Mouse (Mus musculus): ENCODE data around the gene Dnajc5g. TPM values are rescaled to one million over a fixed set of nuclear protein-coding genes. Genes with fewer than 3 reads are reported as not detected.

Gene Dnajc5g
- total RNA-seq (2014; rRNA removed) (not detected in 2 replicates), polyA plus RNA-seq (2015; fragmentation: Nextera tagmentation; extraction: Ambion mirVana) (not detected in 2 replicates)

GRCm38 (mm10) chr5:31105814-31106335 lies at the start of gene Dnajc5g:
Gene Dnajc5g, plus strand, starts transcription at chr5:31106285.
- Histone ChIP-seq H3K4me3 (ENCODE audit: low read length) (no peak within 1 kb of the TSS), H3K27me3 (ENCODE audit: insufficient read depth, low read length) (no peaks in the 10 kb centered on the region; the same call in 1 of the 2 replicates), H3K4me1 (ENCODE audit: insufficient read depth, low read length) (no peaks in the 10 kb centered on the region), H3K36me3 (ENCODE audit: insufficient read depth, low read length) (no peaks in the 10 kb centered on the region), H3K9me3 (ENCODE audit: low read length) (no peaks in the 10 kb centered on the region), H3K27ac (no peak within 1 kb of the TSS), H3K4me2 (ENCODE audit: low read depth, low read length) (no peak within 1 kb of the TSS), H3K9ac (replicated peaks; ENCODE audit: low read length) (no peak within 1 kb of the TSS)
- DNase-seq (ENCODE audit: low spot score) (no peak), ATAC-seq (no peak)
- no peak for TF ChIP-seq CTCF (IDR thresholded peaks at IDR 0.05; ENCODE audit: low read depth)
- WGBS = 90% methylated on average over 9 of the region's 9 CpGs

GRCm38 (mm10) chr5:31069810-31070209 lies 36.3 kb upstream of the Dnajc5g start:
- Histone ChIP-seq H3K27ac (no peak overlapping the region), H3K4me3 (ENCODE audit: low read length) (no peak overlapping the region), H3K27me3 (ENCODE audit: insufficient read depth, low read length) (no peaks in the 10 kb centered on the region), H3K9ac (replicated peaks; ENCODE audit: low read length) (no peak overlapping the region), H3K9me3 (ENCODE audit: low read length) (no peaks in the 10 kb centered on the region), H3K4me1 (ENCODE audit: insufficient read depth, low read length) (no peaks in the 10 kb centered on the region), H3K36me3 (ENCODE audit: insufficient read depth, low read length) (peaks cover 77% of the 10 kb centered on the region), H3K4me2 (ENCODE audit: low read depth, low read length) (no peak overlapping the region)
- TF ChIP-seq CTCF (IDR thresholded peaks at IDR 0.05; ENCODE audit: low read depth) = no peak
- no peak for DNase-seq (ENCODE audit: low spot score)
- 97% methylated on average over 3 of the region's 3 CpGs for WGBS
- ATAC-seq = no peak

- 92% methylated on average over 2 of the region's 2 CpGs for WGBS
- no peak for DNase-seq (ENCODE audit: low spot score)
- Histone ChIP-seq H3K9ac (replicated peaks; ENCODE audit: low read length) (no peak overlapping the region), H3K4me3 (ENCODE audit: low read length) (no peak overlapping the region), H3K4me2 (ENCODE audit: low read depth, low read length) (no peak overlapping the region), H3K4me1 (ENCODE audit: insufficient read depth, low read length) (no peaks in the 10 kb centered on the region), H3K27me3 (ENCODE audit: insufficient read depth, low read length) (no peaks in the 10 kb centered on the region), H3K36me3 (ENCODE audit: insufficient read depth, low read length) (peaks cover 89% of the 10 kb centered on the region), H3K9me3 (ENCODE audit: low read length) (no peaks in the 10 kb centered on the region), H3K27ac (no peak overlapping the region)
- TF ChIP-seq CTCF (IDR thresholded peaks at IDR 0.05; ENCODE audit: low read depth) = no peak
- ATAC-seq = no peak
Measured at GRCm38 (mm10) chr5:31071059-31071458, 35.0 kb upstream of the Dnajc5g start.

GRCm38 (mm10) chr5:31071821-31072220 lies 34.3 kb upstream of the Dnajc5g start:
- TF ChIP-seq CTCF (IDR thresholded peaks at IDR 0.05; ENCODE audit: low read depth) = no peak
- Histone ChIP-seq H3K4me1 (ENCODE audit: insufficient read depth, low read length) (no peaks in the 10 kb centered on the region), H3K36me3 (ENCODE audit: insufficient read depth, low read length) (peaks cover 90% of the 10 kb centered on the region), H3K4me2 (ENCODE audit: low read depth, low read length) (no peak overlapping the region), H3K9me3 (ENCODE audit: low read length) (no peaks in the 10 kb centered on the region), H3K9ac (replicated peaks; ENCODE audit: low read length) (no peak overlapping the region), H3K27ac (no peak overlapping the region), H3K27me3 (ENCODE audit: insufficient read depth, low read length) (no peaks in the 10 kb centered on the region), H3K4me3 (ENCODE audit: low read length) (no peak overlapping the region)
- ATAC-seq = no peak
- WGBS = 96% methylated on average over 11 of the region's 11 CpGs
- DNase-seq (ENCODE audit: low spot score) = no peak

- Histone ChIP-seq H3K9ac (replicated peaks; ENCODE audit: low read length) (no peak overlapping the region), H3K9me3 (ENCODE audit: low read length) (no peaks in the 10 kb centered on the region), H3K4me3 (ENCODE audit: low read length) (no peak overlapping the region), H3K27me3 (ENCODE audit: insufficient read depth, low read length) (no peaks in the 10 kb centered on the region), H3K36me3 (ENCODE audit: insufficient read depth, low read length) (peaks cover 89% of the 10 kb centered on the region), H3K4me2 (ENCODE audit: low read depth, low read length) (no peak overlapping the region), H3K27ac (no peak overlapping the region), H3K4me1 (ENCODE audit: insufficient read depth, low read length) (no peaks in the 10 kb centered on the region)
- ATAC-seq = no peak
- DNase-seq (ENCODE audit: low spot score) = no peak
- WGBS = 91% methylated on average over 12 of the region's 12 CpGs
- TF ChIP-seq CTCF (IDR thresholded peaks at IDR 0.05; ENCODE audit: low read depth) = no peak
Measured at GRCm38 (mm10) chr5:31073176-31073575, 32.9 kb upstream of the Dnajc5g start.

GRCm38 (mm10) chr5:31076346-31076745 lies 29.7 kb upstream of the Dnajc5g start:
- Histone ChIP-seq H3K36me3 (ENCODE audit: insufficient read depth, low read length) (peaks cover 73% of the 10 kb centered on the region), H3K4me2 (ENCODE audit: low read depth, low read length) (no peak overlapping the region), H3K27me3 (ENCODE audit: insufficient read depth, low read length) (no peaks in the 10 kb centered on the region), H3K27ac (no peak overlapping the region), H3K4me1 (ENCODE audit: insufficient read depth, low read length) (no peaks in the 10 kb centered on the region), H3K9me3 (ENCODE audit: low read length) (no peaks in the 10 kb centered on the region), H3K4me3 (ENCODE audit: low read length) (no peak overlapping the region), H3K9ac (replicated peaks; ENCODE audit: low read length) (no peak overlapping the region)
- TF ChIP-seq CTCF (IDR thresholded peaks at IDR 0.05; ENCODE audit: low read depth) = no peak
- WGBS = 91% methylated on average over 13 of the region's 13 CpGs
- no peak for ATAC-seq
- no peak for DNase-seq (ENCODE audit: low spot score)

- no peak for TF ChIP-seq CTCF (IDR thresholded peaks at IDR 0.05; ENCODE audit: low read depth)
- H3K4me3 ChIP-seq (ENCODE audit: low read length) = no peak overlapping the region
- H3K9ac ChIP-seq (replicated peaks; ENCODE audit: low read length) = no peak overlapping the region
- no peaks in the 10 kb centered on the region for H3K9me3 ChIP-seq (ENCODE audit: low read length)
- peaks cover 36% of the 10 kb centered on the region for H3K36me3 ChIP-seq (ENCODE audit: insufficient read depth, low read length)
- H3K27ac ChIP-seq = no peak overlapping the region
- WGBS = 67% methylated on average over 13 of the region's 13 CpGs
- DNase-seq (ENCODE audit: low spot score) (peak; percentile 20), ATAC-seq (no peak)
- H3K27me3 ChIP-seq (ENCODE audit: insufficient read depth, low read length) = no peaks in the 10 kb centered on the region
- H3K4me2 ChIP-seq (ENCODE audit: low read depth, low read length) = no peak overlapping the region
- no peaks in the 10 kb centered on the region for H3K4me1 ChIP-seq (ENCODE audit: insufficient read depth, low read length)
Measured at GRCm38 (mm10) chr5:31080059-31080794, 25.9 kb upstream of the Dnajc5g start.

Measured in hindbrain, postnatal 0 days (tissue).